Mouse (Mus musculus): ENCODE results near the gene B230219D22Rik. TPM values are rescaled to one million over a fixed set of nuclear protein-coding genes. Genes with fewer than 3 reads are reported as not detected.

B230219D22Rik gene
- polyA plus RNA-seq, 1 experiment from 2014 or later = 40.7 TPM

DNA sequence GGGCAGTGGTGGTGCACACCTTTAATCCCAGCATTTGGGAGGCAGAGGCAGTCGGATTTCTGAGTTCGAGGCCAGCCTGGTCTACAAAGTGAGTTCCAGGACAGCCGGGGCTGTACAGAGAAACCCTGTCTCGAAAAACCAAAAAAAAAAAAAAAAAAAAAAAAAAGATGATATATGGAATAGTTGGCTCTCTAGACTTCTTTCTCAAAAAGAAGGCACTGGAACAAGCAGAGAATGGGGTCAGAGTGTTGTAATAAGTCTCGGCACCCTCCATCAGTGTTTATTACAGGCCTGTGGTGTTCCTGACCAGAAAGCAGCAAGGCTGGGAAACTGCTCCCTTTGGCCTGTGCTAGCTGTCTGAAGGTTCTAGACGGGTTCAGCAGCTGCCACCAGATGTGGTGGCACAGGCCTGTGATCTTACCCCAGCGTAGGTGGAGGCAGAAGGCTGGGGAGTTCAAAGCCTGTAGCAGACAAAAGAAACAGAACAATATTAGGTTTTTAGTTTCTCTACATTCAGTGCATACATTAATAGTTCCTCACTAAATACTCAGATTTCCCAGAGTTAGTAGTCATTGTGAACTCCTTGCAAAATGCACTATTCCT is 23.1 kb downstream of the B230219D22Rik start:
- no peak for TF ChIP-seq CTCF (IDR thresholded peaks at IDR 0.05; ENCODE audit: low read depth)
- Histone ChIP-seq H3K4me3 (replicated peaks; ENCODE audit: low read depth, low read length) (no peak overlapping the region), H3K9ac (ENCODE audit: low read depth, low read length) (0 out of 2 replicates have a peak overlapping the region, but pooled peaks have one; percentile 98), H3K36me3 (ENCODE audit: insufficient read depth, low read length) (0 out of 2 replicates have a peak, but pooled peaks cover 8% of the 10 kb centered on the region), H3K4me2 (ENCODE audit: low read length) (no peak overlapping the region), H3K9me3 (replicated peaks; ENCODE audit: low read length) (no peaks in the 10 kb centered on the region), H3K27me3 (ENCODE audit: insufficient read depth, low read length) (no peaks in the 10 kb centered on the region), H3K27ac (no peak overlapping the region), H3K4me1 (replicated peaks; ENCODE audit: insufficient read depth, low read length) (0 out of 2 replicates have a peak, but pooled peaks cover 3% of the 10 kb centered on the region)
- no peak for DNase-seq (ENCODE audit: low spot score)
- 83% methylated on average over 7 of the region's 7 CpGs for WGBS
- ATAC-seq (replicated peaks; ENCODE audit: low FRiP score, low read depth) = no peak

DNA sequence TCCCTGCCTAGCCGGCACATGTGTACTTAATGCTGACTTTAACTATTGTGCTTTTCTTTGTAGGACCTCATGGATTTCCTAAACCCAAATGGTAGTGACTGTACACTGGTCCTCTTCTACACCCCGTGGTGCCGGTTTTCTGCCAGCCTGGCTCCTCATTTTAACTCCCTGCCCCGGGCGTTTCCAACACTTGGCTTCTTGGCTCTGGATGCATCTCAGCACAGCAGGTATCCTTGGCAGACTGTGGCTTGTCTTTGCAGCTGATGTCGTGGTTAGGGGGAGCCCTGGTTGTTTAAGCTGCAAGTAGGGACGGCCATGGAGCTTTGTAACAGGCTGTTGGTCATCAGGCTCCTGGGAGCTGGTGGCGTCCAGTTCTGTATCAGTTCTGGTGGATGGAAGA is 28.6 kb downstream of the B230219D22Rik start:
- 82% methylated on average over 8 of the region's 8 CpGs for WGBS
- no peak overlapping the region for H3K4me3 ChIP-seq (replicated peaks; ENCODE audit: low read depth, low read length)
- H3K4me1 ChIP-seq (replicated peaks; ENCODE audit: insufficient read depth, low read length) = no peaks in the 10 kb centered on the region
- ATAC-seq (replicated peaks; ENCODE audit: low FRiP score, low read depth) (no peak), DNase-seq (ENCODE audit: low spot score) (no peak)
- no peaks in the 10 kb centered on the region for H3K27me3 ChIP-seq (ENCODE audit: insufficient read depth, low read length)
- H3K9me3 ChIP-seq (replicated peaks; ENCODE audit: low read length) = no peaks in the 10 kb centered on the region
- peaks cover 21% of the 10 kb centered on the region; the same call in 1 of the 2 replicates for H3K36me3 ChIP-seq (ENCODE audit: insufficient read depth, low read length)
- no peak overlapping the region for H3K9ac ChIP-seq (ENCODE audit: low read depth, low read length)
- no peak overlapping the region for H3K4me2 ChIP-seq (ENCODE audit: low read length)
- TF ChIP-seq CTCF (IDR thresholded peaks at IDR 0.05; ENCODE audit: low read depth) = no peak
- H3K27ac ChIP-seq = no peak overlapping the region

DNA sequence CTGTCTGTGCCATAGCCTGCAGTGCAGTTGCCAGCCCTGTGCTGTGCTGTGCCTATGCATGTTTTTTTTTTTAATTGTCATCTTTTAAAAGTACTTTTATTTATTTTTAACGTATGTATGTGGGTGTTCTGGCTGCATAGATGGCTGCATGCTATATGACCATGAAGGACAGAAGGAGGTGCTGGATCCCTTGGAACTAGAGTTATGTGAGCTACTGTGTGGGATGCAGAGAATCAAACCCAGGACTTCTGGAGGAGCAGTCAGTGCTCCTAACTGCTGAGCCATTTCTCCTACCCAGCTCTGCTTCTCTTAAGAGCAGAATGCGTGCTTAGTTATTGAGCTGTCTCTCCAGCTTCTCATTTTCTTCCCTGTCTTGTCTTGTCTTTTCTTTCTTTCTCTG is 29.1 kb downstream of the B230219D22Rik start:
- no peaks in the 10 kb centered on the region for H3K27me3 ChIP-seq (ENCODE audit: insufficient read depth, low read length)
- peaks cover 21% of the 10 kb centered on the region; the same call in 1 of the 2 replicates for H3K36me3 ChIP-seq (ENCODE audit: insufficient read depth, low read length)
- no peak for DNase-seq (ENCODE audit: low spot score)
- no peak for ATAC-seq (replicated peaks; ENCODE audit: low FRiP score, low read depth)
- 92% methylated on average over 2 of the region's 2 CpGs for WGBS
- no peak for TF ChIP-seq CTCF (IDR thresholded peaks at IDR 0.05; ENCODE audit: low read depth)
- H3K9me3 ChIP-seq (replicated peaks; ENCODE audit: low read length) = no peaks in the 10 kb centered on the region
- H3K4me3 ChIP-seq (replicated peaks; ENCODE audit: low read depth, low read length) = no peak overlapping the region
- H3K9ac ChIP-seq (ENCODE audit: low read depth, low read length) = no peak overlapping the region
- no peak overlapping the region for H3K27ac ChIP-seq
- no peaks in the 10 kb centered on the region for H3K4me1 ChIP-seq (replicated peaks; ENCODE audit: insufficient read depth, low read length)
- no peak overlapping the region for H3K4me2 ChIP-seq (ENCODE audit: low read length)

DNA sequence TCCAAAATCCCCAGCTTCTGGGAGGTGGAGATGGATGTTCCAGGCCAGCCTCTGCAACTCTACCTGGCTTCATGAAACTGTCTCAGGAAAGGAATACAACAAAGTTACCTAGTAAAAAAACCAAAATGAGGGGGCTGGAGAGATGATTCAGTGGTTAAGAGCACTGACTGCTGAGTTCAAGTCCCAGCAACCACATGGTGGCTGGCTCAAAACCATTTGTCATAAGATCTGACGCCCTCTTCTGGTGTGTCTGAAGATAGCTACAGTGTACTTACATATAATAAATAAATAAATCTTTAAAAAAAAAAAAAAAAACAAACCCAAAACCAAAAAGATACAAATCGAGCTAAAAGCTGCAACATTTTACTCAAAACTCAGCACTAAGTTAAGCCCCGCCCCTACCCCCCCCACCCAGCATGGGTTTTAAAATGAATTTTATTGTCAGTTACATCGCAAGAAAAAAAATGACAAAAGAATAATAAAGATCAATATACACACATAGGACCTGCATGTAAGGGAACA is 33.7 kb downstream of the B230219D22Rik start:
- Histone ChIP-seq H3K9me3 (replicated peaks; ENCODE audit: low read length) (no peaks in the 10 kb centered on the region), H3K4me1 (replicated peaks; ENCODE audit: insufficient read depth, low read length) (no peaks in the 10 kb centered on the region), H3K27me3 (ENCODE audit: insufficient read depth, low read length) (no peaks in the 10 kb centered on the region), H3K36me3 (ENCODE audit: insufficient read depth, low read length) (peaks cover 9% of the 10 kb centered on the region; the same call in 1 of the 2 replicates), H3K4me2 (ENCODE audit: low read length) (peak overlapping the region; percentile 83), H3K27ac (peak overlapping the region; percentile 94), H3K4me3 (replicated peaks; ENCODE audit: low read depth, low read length) (peak overlapping the region; percentile 64), H3K9ac (ENCODE audit: low read depth, low read length) (peak overlapping the region; percentile 65)
- ATAC-seq (replicated peaks; ENCODE audit: low FRiP score, low read depth) (no peak), DNase-seq (ENCODE audit: low spot score) (no peak)
- WGBS = 5% methylated on average over 4 of the region's 4 CpGs
- peak; percentile 42 for TF ChIP-seq CTCF (IDR thresholded peaks at IDR 0.05; ENCODE audit: low read depth)

DNA sequence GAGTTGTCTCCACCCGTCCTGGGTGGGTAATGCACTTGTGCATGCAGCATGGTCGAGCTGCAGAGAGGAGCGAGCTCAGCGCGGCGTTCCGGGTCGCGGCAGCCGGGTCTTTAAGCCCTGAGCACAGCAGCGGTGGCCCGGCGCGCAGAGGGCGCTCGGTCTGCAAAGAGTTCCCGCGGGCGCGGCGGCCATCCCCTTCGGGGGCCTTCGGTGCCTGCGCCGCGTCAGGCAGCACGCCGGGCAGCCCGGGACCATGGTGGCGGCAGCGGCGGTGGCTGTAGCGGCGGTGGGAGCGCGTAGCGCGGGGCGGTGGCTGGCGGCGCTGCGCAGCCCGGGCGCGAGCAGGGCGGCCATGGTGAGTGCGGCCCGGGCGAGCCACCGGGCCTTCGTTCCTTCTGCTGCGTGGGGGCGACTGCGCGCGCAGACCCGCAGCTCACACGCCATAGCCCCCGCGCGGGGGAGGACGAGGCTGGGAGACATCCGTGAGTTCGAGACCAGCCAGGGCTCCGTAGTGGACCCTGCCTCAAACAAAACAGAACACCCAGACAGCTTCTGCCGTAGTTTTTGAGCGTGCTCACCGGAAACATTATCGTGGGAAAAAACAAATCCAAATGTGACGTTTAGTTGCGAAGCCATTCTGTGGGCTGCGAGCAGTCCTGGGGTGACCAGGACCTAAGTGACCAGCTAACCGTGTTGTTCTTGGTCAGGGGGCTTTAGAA is 34.4 kb downstream of the B230219D22Rik start, which contains the start of gene Pcbd2:
Pcbd2 (plus strand) TSS at position 249 of the 719 bp plus-strand sequence.
- under 1% methylated on average over 72 of the region's 73 CpGs for WGBS
- Histone ChIP-seq H3K27ac (peak within 1 kb of the TSS; percentile 94), H3K36me3 (ENCODE audit: insufficient read depth, low read length) (0 out of 2 replicates have a peak, but pooled peaks cover 6% of the 10 kb centered on the region), H3K4me1 (replicated peaks; ENCODE audit: insufficient read depth, low read length) (no peaks in the 10 kb centered on the region), H3K4me3 (replicated peaks; ENCODE audit: low read depth, low read length) (peak within 1 kb of the TSS; percentile 64), H3K9me3 (replicated peaks; ENCODE audit: low read length) (no peaks in the 10 kb centered on the region), H3K9ac (ENCODE audit: low read depth, low read length) (peak within 1 kb of the TSS; percentile 65), H3K27me3 (ENCODE audit: insufficient read depth, low read length) (no peaks in the 10 kb centered on the region), H3K4me2 (ENCODE audit: low read length) (peak within 1 kb of the TSS; percentile 83)
- peak; percentile 90 for ATAC-seq (replicated peaks; ENCODE audit: low FRiP score, low read depth)
- DNase-seq (ENCODE audit: low spot score) = peak; percentile 89
- TF ChIP-seq CTCF (IDR thresholded peaks at IDR 0.05; ENCODE audit: low read depth) = no peak

DNA sequence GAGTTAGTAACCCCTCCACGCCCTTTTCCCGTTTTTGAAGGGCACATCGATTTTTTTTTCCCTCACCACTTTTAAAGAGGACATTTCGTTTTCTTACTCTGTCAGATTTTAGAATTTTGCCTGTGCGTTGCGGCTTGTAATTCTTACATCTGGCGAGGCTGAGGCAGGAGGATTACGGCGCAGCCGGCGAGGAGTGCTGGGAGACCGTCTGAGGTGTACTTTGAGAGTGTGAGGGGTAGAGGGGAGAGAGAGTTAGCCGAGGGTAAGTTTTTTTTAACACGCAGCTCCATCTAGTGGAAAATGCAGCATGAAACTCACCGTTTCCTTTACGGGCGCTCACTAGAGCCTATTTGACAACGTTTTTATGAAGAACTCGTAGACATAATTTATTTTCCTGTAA is 34.9 kb downstream of the B230219D22Rik start:
- peak; percentile 96 for DNase-seq (ENCODE audit: low spot score)
- WGBS = 1% methylated on average over 19 of the region's 19 CpGs
- peak; percentile 52 for ATAC-seq (replicated peaks; ENCODE audit: low FRiP score, low read depth)

More for the DNA sequence above, 34.9 kb downstream of the B230219D22Rik start:
- TF ChIP-seq CTCF (IDR thresholded peaks at IDR 0.05; ENCODE audit: low read depth) = peak; percentile 71
- Histone ChIP-seq H3K9me3 (replicated peaks; ENCODE audit: low read length) (no peaks in the 10 kb centered on the region), H3K4me2 (ENCODE audit: low read length) (peak overlapping the region; percentile 83), H3K4me1 (replicated peaks; ENCODE audit: insufficient read depth, low read length) (no peaks in the 10 kb centered on the region), H3K4me3 (replicated peaks; ENCODE audit: low read depth, low read length) (peak overlapping the region; percentile 64), H3K27ac (peak overlapping the region; percentile 94), H3K9ac (ENCODE audit: low read depth, low read length) (peak overlapping the region; percentile 65), H3K36me3 (ENCODE audit: insufficient read depth, low read length) (0 out of 2 replicates have a peak, but pooled peaks cover 6% of the 10 kb centered on the region), H3K27me3 (ENCODE audit: insufficient read depth, low read length) (no peaks in the 10 kb centered on the region)
